Mouse (Mus musculus): ENCODE measurements around the gene Rnf181. TPM values are rescaled to one million over a fixed set of nuclear protein-coding genes. Genes with fewer than 3 reads are reported as not detected.

Gene Rnf181
- total RNA-seq, 1 experiment from 2014 or later: 44.7 TPM

GRCm38 (mm10) chr6:72344396-72345073 is 22.2 kb downstream of the Rnf181 start:
- no peak for ATAC-seq (replicated peaks; ENCODE audit: low read depth, poor library complexity, severe bottlenecking)

GRCm38 (mm10) chr6:72340481-72340880 is 26.3 kb downstream of the Rnf181 start:
- no peak for ATAC-seq (replicated peaks; ENCODE audit: low read depth, poor library complexity, severe bottlenecking)

- ATAC-seq (replicated peaks; ENCODE audit: low read depth, poor library complexity, severe bottlenecking): 0 out of 2 replicates have a peak, but pooled peaks have one; percentile 39
Measured at GRCm38 (mm10) chr6:72333111-72333510, 33.6 kb downstream of the Rnf181 start.

GRCm38 (mm10) chr6:72330133-72330532 is 36.6 kb downstream of the Rnf181 start:
- no peak for ATAC-seq (replicated peaks; ENCODE audit: low read depth, poor library complexity, severe bottlenecking)

- peak; percentile 33; the same call in 1 of the 2 replicates for ATAC-seq (replicated peaks; ENCODE audit: low read depth, poor library complexity, severe bottlenecking)
Measured at GRCm38 (mm10) chr6:72329019-72329418, 37.7 kb downstream of the Rnf181 start.

GRCm38 (mm10) chr6:72326274-72326673 is 40.5 kb downstream of the Rnf181 start:
- peak; percentile 70 for ATAC-seq (replicated peaks; ENCODE audit: low read depth, poor library complexity, severe bottlenecking)

GRCm38 (mm10) chr6:72323786-72324508 is 42.8 kb downstream of the Rnf181 start:
- ATAC-seq (replicated peaks; ENCODE audit: low read depth, poor library complexity, severe bottlenecking): peak; percentile 40; the same call in 1 of the 2 replicates

GRCm38 (mm10) chr6:72322936-72323335 is 43.8 kb downstream of the Rnf181 start:
- ATAC-seq (replicated peaks; ENCODE audit: low read depth, poor library complexity, severe bottlenecking): no peak

- ATAC-seq (replicated peaks; ENCODE audit: low read depth, poor library complexity, severe bottlenecking): peak; percentile 56
Measured at GRCm38 (mm10) chr6:72319019-72319418, 47.7 kb downstream of the Rnf181 start.

- ATAC-seq (replicated peaks; ENCODE audit: low read depth, poor library complexity, severe bottlenecking): peak; percentile 86
Measured at GRCm38 (mm10) chr6:72318440-72318839, 48.3 kb downstream of the Rnf181 start.

- ATAC-seq (replicated peaks; ENCODE audit: low read depth, poor library complexity, severe bottlenecking): 0 out of 2 replicates have a peak, but pooled peaks have one; percentile 26
Measured at GRCm38 (mm10) chr6:72316044-72316443, 50.7 kb downstream of the Rnf181 start.

- no peak for ATAC-seq (replicated peaks; ENCODE audit: low read depth, poor library complexity, severe bottlenecking)
Measured at GRCm38 (mm10) chr6:72315384-72315783, 51.4 kb downstream of the Rnf181 start.

GRCm38 (mm10) chr6:72313124-72313867 is 53.5 kb downstream of the Rnf181 start:
- no peak for ATAC-seq (replicated peaks; ENCODE audit: low read depth, poor library complexity, severe bottlenecking)

GRCm38 (mm10) chr6:72312198-72312597 is 54.6 kb downstream of the Rnf181 start:
- no peak for ATAC-seq (replicated peaks; ENCODE audit: low read depth, poor library complexity, severe bottlenecking)

Other genes with a start within 250 kb of the Rnf181 start
- 0.39 and 0.82 TPM in 2 replicates for gene Atoh8, start 131.4 kb downstream of the Rnf181 start, total RNA-seq (2017)
- gene Sftpb, start 62.3 kb downstream of the Rnf181 start, total RNA-seq (2017): not detected in 2 replicates
- gene Usp39, start 21.8 kb downstream of the Rnf181 start, total RNA-seq (2017): 122 and 147 TPM in 2 replicates
- gene 0610030E20Rik, start 19.6 kb downstream of the Rnf181 start, total RNA-seq (2017): 25.2 and 25.8 TPM in 2 replicates
- gene Tmem150a, start 11.5 kb downstream of the Rnf181 start, total RNA-seq (2017): 1.2 TPM in 1 of 2 replicates, not detected in the other
- gene Vamp5, start 13.5 kb upstream of the Rnf181 start, total RNA-seq (2017): 83.8 and 85.7 TPM in 2 replicates
- gene Vamp8, start 23.7 kb upstream of the Rnf181 start, total RNA-seq (2017): 281 and 362 TPM in 2 replicates
- gene Ggcx, start 47.4 kb upstream of the Rnf181 start, total RNA-seq (2017): 6.6 and 12.7 TPM in 2 replicates
- 300 and 303 TPM in 2 replicates for gene Mat2a, start 72.6 kb upstream of the Rnf181 start, total RNA-seq (2017)
- not detected in 2 replicates for gene Sh2d6, start 154.8 kb upstream of the Rnf181 start, total RNA-seq (2017)
- 32.4 and 56.4 TPM in 2 replicates for gene Capg, start 177.4 kb upstream of the Rnf181 start, total RNA-seq (2017)
- gene Elmod3, start 231.5 kb upstream of the Rnf181 start, total RNA-seq (2017): 4.5 and 9.3 TPM in 2 replicates
- gene Retsat, start 231.5 kb upstream of the Rnf181 start, total RNA-seq (2017): 13.3 and 17.4 TPM in 2 replicates